Mouse (Mus musculus): ENCODE measurements around the gene Klhl42.

Klhl42 gene

DNA sequence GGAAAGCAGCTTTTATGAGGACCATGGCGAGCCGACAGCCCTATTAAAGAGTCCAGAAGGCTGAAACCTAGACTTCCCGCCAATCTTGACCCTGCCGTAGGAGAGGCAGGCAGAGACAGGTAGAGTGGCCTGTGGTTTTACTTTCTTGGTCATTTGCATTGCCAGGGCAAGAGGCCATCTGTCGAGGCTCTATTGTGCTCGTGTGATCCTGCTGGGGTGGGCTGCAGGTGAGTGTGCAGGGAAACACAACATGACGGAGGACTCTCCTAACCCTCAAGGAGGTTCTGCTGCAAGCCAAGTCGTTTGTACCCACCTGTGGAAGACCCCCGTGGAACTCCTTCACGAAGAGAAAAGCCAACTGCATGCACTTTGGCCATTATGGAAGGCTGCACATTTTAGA is 54.6 kb downstream of the Klhl42 start:
- DNase-seq (ENCODE audit: low spot score in 2 of 2): no peak

DNA sequence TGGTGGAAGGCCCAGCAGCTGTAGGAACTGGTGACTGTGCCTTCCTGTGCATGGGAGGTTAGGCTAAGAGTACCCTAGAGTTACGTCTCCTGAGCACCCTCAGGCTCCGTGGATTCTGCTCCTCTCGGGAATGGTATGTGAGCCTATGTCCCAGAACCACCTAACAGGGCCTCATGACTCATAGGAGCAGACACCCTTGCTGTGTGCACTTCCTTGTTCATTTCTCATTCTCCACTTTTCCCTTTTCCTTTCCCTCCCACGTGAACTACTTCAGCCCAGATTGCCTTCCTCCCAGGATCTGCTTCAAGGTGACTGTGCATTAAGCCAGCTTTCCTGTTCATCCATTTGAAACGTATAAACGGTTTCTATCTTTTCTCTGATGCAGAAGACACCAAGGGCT is 59.9 kb downstream of the Klhl42 start:
- DNase-seq (ENCODE audit: low spot score in 2 of 2): no peak

DNA sequence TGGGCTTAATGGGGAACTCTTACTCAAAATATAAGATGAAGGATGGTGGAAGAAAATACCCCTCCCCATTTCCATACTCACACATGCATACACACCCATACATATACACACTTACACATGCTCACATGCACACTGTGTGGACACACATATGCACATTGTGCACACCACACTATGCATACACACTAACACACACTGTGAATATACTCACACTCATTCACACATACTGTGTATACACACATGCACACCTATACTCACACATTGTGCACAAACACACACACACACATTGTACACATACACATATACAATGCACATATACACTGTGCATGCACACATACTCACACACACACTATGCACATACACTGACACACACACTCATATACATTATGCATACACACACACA is 60.7 kb downstream of the Klhl42 start:
- no peak for DNase-seq (ENCODE audit: low spot score in 2 of 2)

DNA sequence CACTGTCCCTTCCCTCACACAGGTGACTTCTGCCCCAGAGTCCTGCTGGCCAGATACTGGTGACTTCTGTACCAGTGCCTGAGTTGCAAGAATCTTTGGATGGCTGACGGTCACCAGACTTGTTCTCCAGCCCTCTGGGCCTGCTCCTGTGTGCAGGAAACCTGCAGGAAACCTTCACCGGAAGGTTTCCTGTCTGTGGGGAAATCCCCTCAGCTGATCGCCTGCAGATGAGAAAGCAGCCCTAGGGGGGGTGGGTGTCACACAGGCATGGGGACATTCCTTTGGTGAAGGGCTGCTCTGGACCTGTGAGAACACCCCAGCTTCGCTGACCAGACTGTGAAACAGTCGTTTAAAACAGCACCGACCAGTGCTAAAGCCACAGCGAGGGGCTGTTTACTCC is 63.9 kb downstream of the Klhl42 start:
- DNase-seq (ENCODE audit: low spot score in 2 of 2): no peak

DNA sequence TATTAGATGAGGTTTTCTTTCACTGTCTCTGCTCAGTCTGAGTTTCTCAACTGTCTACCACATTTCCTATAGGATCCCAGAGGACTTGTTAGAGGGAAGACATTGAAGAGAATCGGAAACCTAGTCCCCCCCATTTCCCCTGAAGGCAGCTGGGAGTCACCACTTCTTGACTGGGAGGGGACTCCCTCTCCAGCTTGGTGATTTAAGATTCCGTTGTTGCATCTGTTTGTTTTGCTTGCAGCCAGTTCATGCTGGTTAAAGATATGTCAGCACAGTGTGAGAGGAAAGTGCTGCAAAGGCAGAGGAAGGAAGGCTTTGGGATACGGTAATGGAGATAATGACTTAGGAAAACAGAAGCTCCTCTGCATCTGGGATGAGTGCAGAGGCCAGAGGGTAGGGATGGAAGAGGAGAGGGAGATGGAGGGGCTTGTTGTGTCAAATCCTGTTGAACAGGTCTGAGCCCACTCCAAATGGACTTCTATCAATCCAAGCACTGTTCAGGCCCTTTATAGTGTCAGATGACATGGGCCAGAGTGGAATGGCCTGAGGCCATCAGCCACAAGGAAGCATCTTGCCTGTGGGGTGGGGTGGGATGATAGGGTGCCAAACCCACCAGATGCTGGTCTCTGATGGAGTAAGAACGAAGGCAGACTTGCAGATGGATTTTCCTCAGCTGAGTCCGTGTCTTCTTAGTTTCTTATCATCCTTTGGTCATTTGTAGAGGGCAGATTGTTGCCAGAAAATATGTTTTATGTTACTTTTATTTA is 70.8 kb downstream of the Klhl42 start:
- no peak for DNase-seq (ENCODE audit: low spot score in 2 of 2)

Measured in cerebellum, postnatal 4 days (tissue).